Comparison of ENCODE assay signal across 11 mouse cellular contexts in genomic region chr13:95778761-95779161, GRCm38 (mm10).
A peak's percentile ranks its signal among the peaks of the same experiment; 100 is the strongest.
DNase-seq lines count a peak whose midpoint lies in the region; ATAC-seq and TF ChIP-seq lines count a peak whose summit lies in the region.
"Had no signal": no experiment of that assay in that cellular context is flagged by ENCODE, and none has a peak within 500 bp of the region (broad histone marks: within the 10 kb centered on the region; RNA-seq: fewer than 3 reads in every experiment).

No protein-coding gene starts in this region.

- ATAC-seq in lung, embryonic 14.5 days (ENCODE audit: insufficient read depth), result no peak
- ATAC-seq in intestine, embryonic 15.5 days, result no peak
- ATAC-seq: inflammation-experienced regulatory T-cells, adult 6 months had no signal

- H3K4me2 ChIP-seq in lung, embryonic 14.5 days, result no peak overlapping the region
- no peak overlapping the region for H3K4me2 ChIP-seq in intestine, embryonic 15.5 days (replicated peaks)

- H3K4me1 ChIP-seq in lung, embryonic 14.5 days (ENCODE audit: insufficient read depth), result peaks cover 16% of the 10 kb centered on the region
- peaks cover 40% of the 10 kb centered on the region for H3K4me1 ChIP-seq in intestine, embryonic 15.5 days (replicated peaks)

- WGBS in lung, embryonic 14.5 days, result 47% methylated on average over 9 of the region's 9 CpGs
- WGBS in intestine, embryonic 15.5 days, result 46% methylated on average over 9 of the region's 9 CpGs

- H3K9ac ChIP-seq in lung, embryonic 14.5 days, result no peak overlapping the region
- H3K9ac ChIP-seq in intestine, embryonic 15.5 days, result no peak overlapping the region

- no peaks in the 10 kb centered on the region for H3K9me3 ChIP-seq in lung, embryonic 14.5 days (ENCODE audit: low read depth, low read length)
- H3K9me3 ChIP-seq in intestine, embryonic 15.5 days, result no peaks in the 10 kb centered on the region
- H3K9me3 ChIP-seq: megakaryocyte, embryonic 14.5 days had no signal

- no peaks in the 10 kb centered on the region for H3K36me3 ChIP-seq in lung, embryonic 14.5 days (ENCODE audit: insufficient read depth)
- H3K36me3 ChIP-seq in intestine, embryonic 15.5 days, result no peaks in the 10 kb centered on the region

- no peaks in the 10 kb centered on the region for H3K27me3 ChIP-seq in lung, embryonic 14.5 days (ENCODE audit: insufficient read depth, low read length)
- no peaks in the 10 kb centered on the region for H3K27me3 ChIP-seq in intestine, embryonic 15.5 days (replicated peaks)
- H3K27me3 ChIP-seq: CH12.LX had no signal

- peak; percentile 93 for DNase-seq in heart, adult 11 months
- DNase-seq in heart, adult 8-10 months (ENCODE audit: low spot score), result no peak
- DNase-seq in urinary bladder, postnatal 14 days (ENCODE audit: low spot score), result peak; percentile 26
- DNase-seq in urinary bladder, postnatal 4 days (ENCODE audit: low spot score in 2 of 2), result no peak
- DNase-seq in lung, embryonic 14.5 days, result peak; percentile 39
- no peak for DNase-seq in frontal cortex, adult 2 months (ENCODE audit: extremely low spot score in 1 of 2, low spot score in 1 of 2)
- DNase-seq in cerebellum, postnatal 25 days, result no peak

- no peak for TF ChIP-seq CTCF in lung, embryonic 14.5 days (IDR thresholded peaks at IDR 0.05; ENCODE audit: low read depth)

- no peak overlapping the region for H3K4me3 ChIP-seq in lung, embryonic 14.5 days (ENCODE audit: low read depth, low read length)
- no peak overlapping the region for H3K4me3 ChIP-seq in intestine, embryonic 15.5 days (replicated peaks)
- H3K4me3 ChIP-seq: megakaryocyte, embryonic 14.5 days had no signal

- H3K27ac ChIP-seq in lung, embryonic 14.5 days (ENCODE audit: low read depth), result no peak overlapping the region
- no peak overlapping the region for H3K27ac ChIP-seq in intestine, embryonic 15.5 days

Comparison
In these comparisons a context has a peak if more than half of its experiments do, and no peak if none do; other contexts are left out.
1. DNase-seq: peak in heart, adult 11 months (single experiment), urinary bladder, postnatal 14 days (single experiment) and lung, embryonic 14.5 days (single experiment); none in heart, adult 8-10 months (single experiment), urinary bladder, postnatal 4 days (0 of 2), frontal cortex, adult 2 months (0 of 2) and cerebellum, postnatal 25 days (0 of 2).